Mouse (Mus musculus) stomach, postnatal 0 days (tissue): ENCODE results near the gene Reln. TPM values are rescaled to one million over a fixed set of nuclear protein-coding genes. Genes with fewer than 3 reads are reported as not detected.

Experiments used
- ATAC-seq: fragments of 200-750 bp; cut with Nextera tagmentation; 2 replicates; pipeline ENCODE4 v1.8.0; 2017; ENCODE audit not compliant: low FRiP score, low TSS enrichment
- DNase-seq: peaks from one replicate; pipeline ENCODE4 v3.0.0-alpha.2; 2016; ENCODE audit warnings: low spot score
- H3K27ac ChIP-seq: fragments of 300-500 bp; sonication (generic); replicated peaks from 2 replicates; pipeline ENCODE4 v1.5.1; 2014; ENCODE audit warnings: mild to moderate bottlenecking, control low read depth
- H3K27me3 ChIP-seq: fragments of 300-500 bp; sonication (generic); 2 replicates; pipeline ENCODE4 v1.6.1; 2014; ENCODE audit warnings: low read length; ENCODE audit not compliant: control insufficient read depth, insufficient read depth
- H3K36me3 ChIP-seq: fragments of 300-500 bp; sonication (generic); 2 replicates; pipeline ENCODE4 v1.6.1; 2014; ENCODE audit warnings: low read length, mixed read lengths; ENCODE audit not compliant: control insufficient read depth, insufficient read depth
- H3K4me1 ChIP-seq: fragments of 300-500 bp; sonication (generic); replicated peaks from 2 replicates; pipeline ENCODE4 v1.6.1; 2014; ENCODE audit warnings: antibody characterized with exemption; ENCODE audit not compliant: control insufficient read depth, insufficient read depth
- H3K4me2 ChIP-seq: fragments of 300-500 bp; sonication (generic); replicated peaks from 2 replicates; pipeline ENCODE4 v1.6.1; 2014; ENCODE audit warnings: low read depth, mild to moderate bottlenecking, control low read depth, moderate library complexity
- H3K4me3 ChIP-seq: fragments of 300-500 bp; sonication (generic); 2 replicates; pipeline ENCODE4 v1.5.1; 2014; ENCODE audit warnings: low read depth, low read length, control low read depth
- H3K9ac ChIP-seq: fragments of 300-500 bp; sonication (generic); 2 replicates; pipeline ENCODE4 v1.6.1; 2014; ENCODE audit warnings: mild to moderate bottlenecking, low read length, control low read depth, mixed read lengths
- H3K9me3 ChIP-seq: fragments of 300-500 bp; sonication (generic); 2 replicates; pipeline ENCODE4 v1.6.1; 2016; ENCODE audit warnings: low read length; ENCODE audit not compliant: control insufficient read depth
- CTCF ChIP-seq: IDR thresholded peaks from 2 replicates; pipeline ENCODE4 v1.5.1; 2016; ENCODE audit warnings: antibody characterized with exemption, low read depth, mild to moderate bottlenecking, moderate library complexity
- EP300 ChIP-seq: optimal IDR thresholded peaks from 2 replicates; pipeline ENCODE3; 2016; ENCODE audit warnings: antibody characterized with exemption
- WGBS: fragments of 180-500 bp; shearing (Covaris S2); extraction: QIAGEN DNeasy Blood & Tissue Kit; methylation state at CpG from one replicate; pipeline ENCODE4 v1.1.7; 2014; 5-methylcytosine and 5-hydroxymethylcytosine counted together
- polyA plus RNA-seq: library from polyadenylated mRNA; unstranded; fragments of >200 nt; fragmentation: Nextera tagmentation; extraction: Ambion mirVana; gene quantifications from 2 replicates; pipeline ENCODE4 v1.2.1, GENCODE M21; 2015

Reln gene
- polyA plus RNA-seq, 1 experiment from 2014 or later: 1.6 TPM

DNA sequence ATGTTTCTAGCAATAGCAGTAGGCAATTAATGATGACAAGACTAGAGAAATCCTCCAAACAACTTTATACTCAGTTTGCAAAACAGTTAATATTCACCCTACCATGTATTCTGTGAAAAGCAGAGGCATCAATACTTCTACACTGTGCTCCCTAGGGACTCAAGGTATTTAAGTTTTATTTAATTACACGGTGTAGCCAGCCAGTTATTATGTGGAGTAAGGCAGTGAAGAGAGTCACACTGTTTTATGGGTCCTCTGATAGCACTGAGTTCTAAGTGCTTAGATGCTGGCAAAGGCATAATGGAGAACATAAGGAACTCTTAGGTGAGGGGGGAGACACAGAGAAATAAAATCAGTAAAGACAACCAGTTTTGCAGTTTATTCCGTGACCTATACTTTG lies 101.0 kb downstream of the Reln start:
- ATAC-seq: no peak
- no peaks in the 10 kb centered on the region for H3K36me3 ChIP-seq
- H3K9me3 ChIP-seq: no peaks in the 10 kb centered on the region
- H3K4me1 ChIP-seq: no peaks in the 10 kb centered on the region
- WGBS: 86% methylated on average over 2 of the region's 2 CpGs
- no peak overlapping the region for H3K27ac ChIP-seq
- DNase-seq: no peak
- TF ChIP-seq EP300 (no peak), CTCF (no peak)
- H3K4me2 ChIP-seq: no peak overlapping the region
- H3K9ac ChIP-seq: no peak overlapping the region
- no peaks in the 10 kb centered on the region for H3K27me3 ChIP-seq
- H3K4me3 ChIP-seq: no peak overlapping the region

GRCm38 (mm10) chr5:22241560-22241959 lies 102.9 kb downstream of the Reln start:
- H3K9ac ChIP-seq: no peak overlapping the region
- H3K27ac ChIP-seq: no peak overlapping the region
- ATAC-seq: no peak
- DNase-seq: no peak
- no peaks in the 10 kb centered on the region for H3K4me1 ChIP-seq
- no peak overlapping the region for H3K4me3 ChIP-seq
- H3K9me3 ChIP-seq: no peaks in the 10 kb centered on the region
- no peaks in the 10 kb centered on the region for H3K27me3 ChIP-seq
- H3K36me3 ChIP-seq: no peaks in the 10 kb centered on the region
- TF ChIP-seq EP300 (no peak), CTCF (no peak)
- no peak overlapping the region for H3K4me2 ChIP-seq
- 76% methylated on average over 4 of the region's 4 CpGs for WGBS

- Histone ChIP-seq H3K27me3 (no peaks in the 10 kb centered on the region), H3K4me3 (no peak overlapping the region), H3K36me3 (no peaks in the 10 kb centered on the region), H3K4me1 (no peaks in the 10 kb centered on the region), H3K4me2 (no peak overlapping the region), H3K9me3 (no peaks in the 10 kb centered on the region), H3K27ac (no peak overlapping the region), H3K9ac (no peak overlapping the region)
- peak; percentile 39 for DNase-seq
- no peak for ATAC-seq
- 52% methylated on average over 6 of the region's 6 CpGs for WGBS
- TF ChIP-seq CTCF: no peak
These were observed 107.7 kb downstream of the Reln start for GRCm38 (mm10) chr5:22236801-22237200.

- DNase-seq: no peak
- H3K9ac ChIP-seq: no peak overlapping the region
- H3K4me2 ChIP-seq: no peak overlapping the region
- no peaks in the 10 kb centered on the region for H3K36me3 ChIP-seq
- ATAC-seq: no peak
- WGBS: 60% methylated on average over 4 of the region's 4 CpGs
- H3K4me3 ChIP-seq: no peak overlapping the region
- no peaks in the 10 kb centered on the region for H3K27me3 ChIP-seq
- H3K27ac ChIP-seq: no peak overlapping the region
- TF ChIP-seq CTCF (no peak), EP300 (no peak)
- no peaks in the 10 kb centered on the region for H3K4me1 ChIP-seq
- H3K9me3 ChIP-seq: no peaks in the 10 kb centered on the region
These were observed 120.0 kb downstream of the Reln start for GRCm38 (mm10) chr5:22224515-22224914.

DNA sequence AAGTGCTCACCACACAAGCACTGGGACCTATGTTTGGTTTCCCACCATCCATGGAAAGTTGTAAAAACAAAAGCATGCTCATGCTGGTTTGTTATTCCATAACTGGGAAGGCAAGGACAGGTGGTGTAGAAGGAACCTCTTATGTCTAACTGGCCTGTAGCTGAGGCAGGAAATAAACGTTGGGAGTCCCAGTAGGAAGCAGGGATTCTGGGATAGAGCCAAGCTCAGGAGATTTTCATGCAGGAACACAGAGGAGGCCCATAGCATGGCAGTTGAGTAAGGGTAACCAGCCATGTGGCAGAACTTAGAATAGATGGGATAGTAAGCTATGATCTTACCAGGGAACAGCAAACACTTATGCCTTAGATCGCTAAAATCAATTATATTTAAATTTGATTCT lies 120.6 kb downstream of the Reln start:
- Histone ChIP-seq H3K27ac (no peak overlapping the region), H3K9ac (no peak overlapping the region), H3K9me3 (no peaks in the 10 kb centered on the region), H3K27me3 (no peaks in the 10 kb centered on the region), H3K36me3 (no peaks in the 10 kb centered on the region), H3K4me1 (no peaks in the 10 kb centered on the region), H3K4me3 (no peak overlapping the region), H3K4me2 (no peak overlapping the region)
- no peak for TF ChIP-seq CTCF
- no peak for TF ChIP-seq EP300
- ATAC-seq: no peak
- DNase-seq: no peak
- 76% methylated on average over 2 of the region's 2 CpGs for WGBS

DNA sequence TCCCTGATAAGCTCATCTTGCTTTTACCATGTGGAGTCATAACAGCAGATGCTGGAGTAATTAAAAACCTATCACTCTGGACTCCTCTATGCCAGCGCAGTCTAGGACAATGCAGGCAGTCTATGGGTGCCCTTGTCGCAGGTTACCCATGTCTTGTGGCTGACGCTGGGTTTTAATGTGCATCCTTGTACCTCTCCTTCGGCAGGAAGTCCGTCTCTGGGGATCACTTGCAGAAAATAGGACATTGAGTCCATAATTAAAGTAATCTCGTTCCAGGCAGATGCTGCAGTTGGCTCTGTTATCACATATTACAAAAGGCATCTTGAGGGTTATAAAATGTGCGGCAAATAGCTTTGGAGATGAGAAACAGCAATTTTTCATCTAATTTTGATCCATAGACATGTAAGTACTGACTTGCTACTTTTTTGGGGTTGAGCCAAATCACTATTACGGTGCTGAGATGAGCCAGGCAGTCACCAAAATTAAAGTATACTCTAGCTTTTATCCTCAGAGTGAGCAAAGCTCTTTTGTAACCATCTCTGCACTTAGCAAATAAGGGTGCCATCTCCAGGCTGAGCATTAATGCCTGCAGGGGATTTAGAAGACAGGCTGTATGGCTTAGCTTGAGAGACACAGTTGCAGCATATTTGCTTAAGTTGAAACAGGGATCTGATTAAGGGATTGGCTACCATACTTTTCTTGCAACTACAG lies 136.0 kb downstream of the Reln start:
- ATAC-seq: no peak
- TF ChIP-seq CTCF: no peak
- no peak for TF ChIP-seq EP300
- H3K9me3 ChIP-seq: no peaks in the 10 kb centered on the region
- no peak overlapping the region for H3K4me2 ChIP-seq
- H3K36me3 ChIP-seq: no peaks in the 10 kb centered on the region
- H3K4me1 ChIP-seq: no peaks in the 10 kb centered on the region
- 71% methylated on average over 8 of the region's 8 CpGs for WGBS
- no peak for DNase-seq
- no peak overlapping the region for H3K9ac ChIP-seq
- no peaks in the 10 kb centered on the region for H3K27me3 ChIP-seq
- H3K4me3 ChIP-seq: no peak overlapping the region
- H3K27ac ChIP-seq: no peak overlapping the region
